Mouse (Mus musculus): ENCODE results near the gene Dip2c. TPM values are rescaled to one million over a fixed set of nuclear protein-coding genes. Genes with fewer than 3 reads are reported as not detected.

Dip2c gene
- polyA plus RNA-seq, 1 experiment from 2014 or later, result 4.9 TPM

GRCm38 (mm10) chr13:9576686-9577085 is 300.4 kb downstream of the Dip2c start:
- Histone ChIP-seq H3K27ac (no peak overlapping the region), H3K9me3 (no peaks in the 10 kb centered on the region), H3K27me3 (no peaks in the 10 kb centered on the region), H3K4me3 (no peak overlapping the region), H3K4me1 (no peaks in the 10 kb centered on the region), H3K9ac (no peak overlapping the region), H3K36me3 (no peaks in the 10 kb centered on the region), H3K4me2 (no peak overlapping the region)
- 70% methylated on average over 4 of the region's 4 CpGs for WGBS
- no peak for ATAC-seq (ENCODE audit: borderline replicate concordance, extremely low read depth, low FRiP score, low TSS enrichment)

- H3K9me3 ChIP-seq, result no peaks in the 10 kb centered on the region
- H3K27me3 ChIP-seq, result no peaks in the 10 kb centered on the region
- no peak overlapping the region for H3K9ac ChIP-seq
- no peak overlapping the region for H3K27ac ChIP-seq
- no peak overlapping the region for H3K4me2 ChIP-seq
- no peaks in the 10 kb centered on the region for H3K36me3 ChIP-seq
- no peaks in the 10 kb centered on the region for H3K4me1 ChIP-seq
- 77% methylated on average over 4 of the region's 4 CpGs for WGBS
- no peak overlapping the region for H3K4me3 ChIP-seq
- ATAC-seq (ENCODE audit: borderline replicate concordance, extremely low read depth, low FRiP score, low TSS enrichment), result no peak
These were observed 302.1 kb downstream of the Dip2c start for GRCm38 (mm10) chr13:9578456-9578855.

GRCm38 (mm10) chr13:9581821-9582220 is 305.5 kb downstream of the Dip2c start:
- no peak overlapping the region for H3K27ac ChIP-seq
- ATAC-seq (ENCODE audit: borderline replicate concordance, extremely low read depth, low FRiP score, low TSS enrichment), result no peak
- H3K4me1 ChIP-seq, result no peaks in the 10 kb centered on the region
- H3K9me3 ChIP-seq, result no peaks in the 10 kb centered on the region
- H3K9ac ChIP-seq, result no peak overlapping the region
- no peaks in the 10 kb centered on the region for H3K36me3 ChIP-seq
- no peak overlapping the region for H3K4me3 ChIP-seq
- no peaks in the 10 kb centered on the region for H3K27me3 ChIP-seq
- no peak overlapping the region for H3K4me2 ChIP-seq

- Histone ChIP-seq H3K27ac (no peak overlapping the region), H3K36me3 (no peaks in the 10 kb centered on the region), H3K27me3 (no peaks in the 10 kb centered on the region), H3K4me1 (no peaks in the 10 kb centered on the region), H3K9me3 (no peaks in the 10 kb centered on the region), H3K4me3 (no peak overlapping the region), H3K4me2 (no peak overlapping the region), H3K9ac (no peak overlapping the region)
- ATAC-seq (ENCODE audit: borderline replicate concordance, extremely low read depth, low FRiP score, low TSS enrichment), result no peak
These were observed 307.3 kb downstream of the Dip2c start for GRCm38 (mm10) chr13:9583579-9583978.

- ATAC-seq (ENCODE audit: borderline replicate concordance, extremely low read depth, low FRiP score, low TSS enrichment), result no peak
- no peak overlapping the region for H3K9ac ChIP-seq
- H3K9me3 ChIP-seq, result no peaks in the 10 kb centered on the region
- H3K36me3 ChIP-seq, result no peaks in the 10 kb centered on the region
- H3K27me3 ChIP-seq, result no peaks in the 10 kb centered on the region
- H3K4me1 ChIP-seq, result no peaks in the 10 kb centered on the region
- WGBS, result 73% methylated on average over 6 of the region's 6 CpGs
- H3K27ac ChIP-seq, result no peak overlapping the region
- no peak overlapping the region for H3K4me2 ChIP-seq
- H3K4me3 ChIP-seq, result no peak overlapping the region
These were observed 323.2 kb downstream of the Dip2c start for GRCm38 (mm10) chr13:9599334-9600096.

- Histone ChIP-seq H3K9ac (no peak overlapping the region), H3K36me3 (0 out of 2 replicates have a peak, but pooled peaks cover 7% of the 10 kb centered on the region), H3K9me3 (no peaks in the 10 kb centered on the region), H3K27me3 (no peaks in the 10 kb centered on the region), H3K4me1 (no peaks in the 10 kb centered on the region), H3K4me3 (no peak overlapping the region), H3K4me2 (no peak overlapping the region), H3K27ac (no peak overlapping the region)
- WGBS, result 78% methylated on average over 3 of the region's 3 CpGs
- no peak for ATAC-seq (ENCODE audit: borderline replicate concordance, extremely low read depth, low FRiP score, low TSS enrichment)
These were observed 325.0 kb downstream of the Dip2c start for GRCm38 (mm10) chr13:9601350-9601749.

- Histone ChIP-seq H3K27ac (no peak overlapping the region), H3K9ac (no peak overlapping the region)
- 67% methylated on average over 1 of the region's 1 CpGs for WGBS
These were observed 334.9 kb downstream of the Dip2c start for GRCm38 (mm10) chr13:9611229-9611628.

GRCm38 (mm10) chr13:9632684-9633083 is 356.4 kb downstream of the Dip2c start:
- Histone ChIP-seq H3K27me3 (no peaks in the 10 kb centered on the region), H3K27ac (no peak overlapping the region), H3K9ac (no peak overlapping the region), H3K4me3 (no peak overlapping the region), H3K4me2 (no peak overlapping the region), H3K36me3 (no peaks in the 10 kb centered on the region), H3K9me3 (no peaks in the 10 kb centered on the region), H3K4me1 (no peaks in the 10 kb centered on the region)
- WGBS, result 94% methylated on average over 2 of the region's 2 CpGs
- ATAC-seq (ENCODE audit: borderline replicate concordance, extremely low read depth, low FRiP score, low TSS enrichment), result no peak

More at GRCm38 (mm10) chr13:9611229-9611628, 334.9 kb downstream of the Dip2c start:
- Histone ChIP-seq H3K4me2 (no peak overlapping the region), H3K9me3 (no peaks in the 10 kb centered on the region), H3K4me1 (no peaks in the 10 kb centered on the region), H3K27me3 (no peaks in the 10 kb centered on the region), H3K36me3 (peaks cover 7% of the 10 kb centered on the region), H3K4me3 (no peak overlapping the region)
- no peak for ATAC-seq (ENCODE audit: borderline replicate concordance, extremely low read depth, low FRiP score, low TSS enrichment)

GRCm38 (mm10) chr13:9635951-9636350 is 359.6 kb downstream of the Dip2c start:
- Histone ChIP-seq H3K27ac (no peak overlapping the region), H3K27me3 (no peaks in the 10 kb centered on the region), H3K4me1 (no peaks in the 10 kb centered on the region), H3K9ac (no peak overlapping the region), H3K9me3 (no peaks in the 10 kb centered on the region), H3K36me3 (no peaks in the 10 kb centered on the region), H3K4me3 (no peak overlapping the region), H3K4me2 (no peak overlapping the region)
- ATAC-seq (ENCODE audit: borderline replicate concordance, extremely low read depth, low FRiP score, low TSS enrichment), result no peak
- WGBS, result 67% methylated on average over 2 of the region's 2 CpGs

GRCm38 (mm10) chr13:9636505-9636904 is 360.2 kb downstream of the Dip2c start:
- ATAC-seq (ENCODE audit: borderline replicate concordance, extremely low read depth, low FRiP score, low TSS enrichment), result no peak
- Histone ChIP-seq H3K4me3 (no peak overlapping the region), H3K4me1 (no peaks in the 10 kb centered on the region), H3K9me3 (no peaks in the 10 kb centered on the region), H3K36me3 (no peaks in the 10 kb centered on the region), H3K9ac (no peak overlapping the region), H3K27ac (no peak overlapping the region), H3K27me3 (no peaks in the 10 kb centered on the region), H3K4me2 (no peak overlapping the region)
- WGBS, result 52% methylated on average over 4 of the region's 4 CpGs

GRCm38 (mm10) chr13:9637949-9638348 is 361.6 kb downstream of the Dip2c start:
- H3K36me3 ChIP-seq, result no peaks in the 10 kb centered on the region
- no peak for ATAC-seq (ENCODE audit: borderline replicate concordance, extremely low read depth, low FRiP score, low TSS enrichment)
- no peak overlapping the region for H3K4me3 ChIP-seq
- H3K4me2 ChIP-seq, result no peak overlapping the region
- no peaks in the 10 kb centered on the region for H3K9me3 ChIP-seq
- 45% methylated on average over 3 of the region's 3 CpGs for WGBS
- H3K27me3 ChIP-seq, result no peaks in the 10 kb centered on the region
- H3K27ac ChIP-seq, result no peak overlapping the region
- H3K9ac ChIP-seq, result no peak overlapping the region
- no peaks in the 10 kb centered on the region for H3K4me1 ChIP-seq

GRCm38 (mm10) chr13:9648716-9649115 is 372.4 kb downstream of the Dip2c start:
- H3K4me1 ChIP-seq, result no peaks in the 10 kb centered on the region
- no peak overlapping the region for H3K4me3 ChIP-seq
- ATAC-seq (ENCODE audit: borderline replicate concordance, extremely low read depth, low FRiP score, low TSS enrichment), result no peak
- H3K36me3 ChIP-seq, result no peaks in the 10 kb centered on the region
- no peak overlapping the region for H3K27ac ChIP-seq
- no peak overlapping the region for H3K4me2 ChIP-seq
- H3K9ac ChIP-seq, result no peak overlapping the region
- WGBS, result 86% methylated on average over 13 of the region's 13 CpGs
- no peaks in the 10 kb centered on the region for H3K27me3 ChIP-seq
- H3K9me3 ChIP-seq, result no peaks in the 10 kb centered on the region

GRCm38 (mm10) chr13:9649894-9650293 is 373.6 kb downstream of the Dip2c start:
- Histone ChIP-seq H3K36me3 (no peaks in the 10 kb centered on the region), H3K4me1 (no peaks in the 10 kb centered on the region), H3K27me3 (no peaks in the 10 kb centered on the region), H3K9me3 (no peaks in the 10 kb centered on the region), H3K9ac (no peak overlapping the region), H3K4me3 (no peak overlapping the region), H3K27ac (no peak overlapping the region), H3K4me2 (no peak overlapping the region)
- ATAC-seq (ENCODE audit: borderline replicate concordance, extremely low read depth, low FRiP score, low TSS enrichment), result no peak
- WGBS, result 86% methylated on average over 1 of the region's 1 CpGs
